Mouse (Mus musculus) A20 (cell line): ENCODE measurements at regions not wholly inside any gene's neighbourhood (a gene's known extent, or its start where the extent isn't known, plus 50 kb on each side); places are given as distances from the start of the nearest gene placed in this dataset.
A peak's percentile ranks its signal among the peaks of the same experiment; 100 is the strongest.

Source experiments
- DNase-seq: peaks from one replicate; pipeline ENCODE4 v3.0.0-alpha.2; 2011; ENCODE audit warnings: low read depth, low spot score

DNA sequence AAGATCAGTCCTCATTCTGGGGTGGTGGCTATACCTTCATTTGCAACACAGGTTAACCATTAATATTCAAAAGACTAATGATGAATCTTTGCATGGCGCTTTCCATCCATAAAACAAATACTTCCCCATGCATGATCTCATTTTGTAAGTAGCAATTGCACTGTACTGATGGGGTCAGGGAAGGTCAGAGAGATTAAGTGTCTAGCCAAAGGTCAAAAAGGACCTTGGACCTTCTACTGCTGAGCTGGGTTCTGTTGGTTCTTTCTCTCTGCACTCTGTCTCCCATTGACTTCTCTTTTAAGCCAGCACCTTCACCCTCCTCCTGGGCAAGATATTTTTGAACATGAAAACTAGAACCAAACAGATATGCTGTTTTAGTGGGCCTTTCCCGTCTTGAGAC is 161.9 kb upstream of the Bcl6 start:
- DNase-seq, result no peak

GRCm38 (mm10) chr16:24149441-24149840 is 160.8 kb upstream of the Bcl6 start:
- peak; percentile 45 for DNase-seq

- no peak for DNase-seq
Measured at GRCm38 (mm10) chr16:24143894-24144293, 155.2 kb upstream of the Bcl6 start.

GRCm38 (mm10) chr16:24142915-24143541 is 154.4 kb upstream of the Bcl6 start:
- DNase-seq, result no peak

DNA sequence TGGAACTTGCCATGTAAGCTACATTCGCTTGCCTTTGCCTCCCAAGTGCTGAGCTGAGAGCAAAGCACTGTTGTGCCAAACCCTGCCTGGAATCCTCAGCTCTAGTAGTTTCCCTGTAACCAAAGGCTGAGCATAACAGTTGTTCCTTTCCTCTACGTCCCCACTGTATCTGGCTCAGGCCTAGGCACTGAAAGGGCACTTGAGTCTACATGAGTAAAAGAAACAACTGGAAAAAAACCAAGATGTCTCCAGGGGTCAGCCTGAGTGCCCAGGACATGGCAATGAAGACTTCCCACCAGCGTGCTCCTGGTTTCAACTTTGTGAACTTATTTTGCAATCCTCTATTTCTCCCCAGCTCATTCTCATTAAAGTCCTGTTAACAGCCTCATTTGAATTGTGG is 150.5 kb upstream of the Bcl6 start:
- DNase-seq, result peak; percentile 51

- DNase-seq, result peak; percentile 57
Measured at GRCm38 (mm10) chr16:24137266-24138033, 148.8 kb upstream of the Bcl6 start.

DNA sequence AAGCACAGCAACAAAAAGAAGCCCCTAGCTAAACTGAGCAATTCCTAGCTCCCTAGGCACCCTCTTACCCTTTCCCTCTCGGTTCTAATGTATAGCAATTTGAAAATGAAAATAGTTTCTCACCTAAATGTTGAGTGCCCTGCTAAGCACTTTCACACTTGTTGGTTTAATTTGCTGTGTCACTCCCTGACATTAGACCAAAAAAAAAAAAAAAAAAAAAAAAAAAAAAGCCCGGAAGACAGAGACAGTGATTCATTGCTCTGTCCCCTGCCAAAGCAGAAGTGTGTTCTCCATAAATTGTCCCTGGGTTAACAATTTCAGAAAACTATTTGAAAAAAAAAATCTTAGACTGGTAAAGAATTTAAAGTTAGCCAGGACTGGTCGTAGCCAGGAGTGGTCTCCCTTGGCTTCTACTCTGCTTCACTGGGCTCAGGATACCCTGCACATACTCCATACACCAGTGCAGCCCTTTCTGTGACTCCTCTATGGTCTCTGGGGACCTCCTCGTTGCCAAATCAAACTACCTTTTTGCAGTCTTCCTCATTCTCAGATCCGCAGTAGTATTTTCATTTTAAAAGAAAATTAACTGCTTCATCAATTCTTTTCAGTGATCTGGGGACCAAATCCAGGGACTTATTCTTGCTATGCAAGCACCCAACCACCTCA is 148.0 kb upstream of the Bcl6 start:
- peak; percentile 89 for DNase-seq

GRCm38 (mm10) chr16:24135841-24136240 is 147.2 kb upstream of the Bcl6 start:
- peak; percentile 97 for DNase-seq

DNA sequence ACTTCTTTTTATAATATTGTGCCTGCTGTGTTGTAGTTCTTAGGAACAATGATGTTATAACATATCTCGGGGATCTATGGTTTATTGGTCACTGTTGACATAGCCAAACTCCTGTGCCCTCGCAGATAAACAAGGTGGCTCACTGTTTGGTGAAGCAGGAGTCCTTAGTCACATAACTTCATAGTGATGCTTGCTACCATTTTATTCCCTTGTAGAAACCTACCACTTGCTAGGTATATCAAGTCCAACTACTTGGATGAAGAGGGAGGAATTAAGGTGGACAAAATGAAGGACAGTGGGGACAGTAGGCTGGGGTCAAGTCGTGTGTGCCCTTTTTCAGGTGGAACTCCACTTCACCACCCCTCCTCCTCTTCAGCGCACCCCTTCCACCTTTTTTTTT is 146.7 kb upstream of the Bcl6 start:
- peak; percentile 88 for DNase-seq

- DNase-seq, result peak; percentile 92
Measured at GRCm38 (mm10) chr16:24134486-24135050, 145.9 kb upstream of the Bcl6 start.

- no peak for DNase-seq
Measured at GRCm38 (mm10) chr16:24130646-24131045, 142.0 kb upstream of the Bcl6 start.

DNA sequence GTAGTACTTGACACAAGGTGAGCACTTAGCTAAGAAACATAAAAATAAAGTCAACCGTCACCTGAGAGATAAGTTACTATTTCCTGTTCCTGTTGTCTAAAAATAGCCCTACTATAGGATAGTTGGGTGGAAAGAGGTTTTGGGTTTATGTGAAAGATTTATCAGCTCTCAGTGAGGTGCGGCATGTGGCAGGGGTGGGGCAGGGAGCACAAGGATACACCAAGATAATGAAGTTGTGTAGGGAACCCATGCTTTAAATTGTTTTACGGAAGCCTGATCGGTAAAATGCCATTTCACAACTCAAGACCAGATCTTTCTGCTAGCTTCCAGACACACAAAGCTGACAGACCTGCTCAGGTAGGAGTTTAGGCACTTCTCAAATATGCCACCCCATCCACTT is 141.0 kb upstream of the Bcl6 start:
- DNase-seq, result no peak

- DNase-seq, result no peak
Measured at GRCm38 (mm10) chr16:24128566-24128965, 139.9 kb upstream of the Bcl6 start.

GRCm38 (mm10) chr16:24124766-24125165 is 136.1 kb upstream of the Bcl6 start:
- DNase-seq, result no peak

DNA sequence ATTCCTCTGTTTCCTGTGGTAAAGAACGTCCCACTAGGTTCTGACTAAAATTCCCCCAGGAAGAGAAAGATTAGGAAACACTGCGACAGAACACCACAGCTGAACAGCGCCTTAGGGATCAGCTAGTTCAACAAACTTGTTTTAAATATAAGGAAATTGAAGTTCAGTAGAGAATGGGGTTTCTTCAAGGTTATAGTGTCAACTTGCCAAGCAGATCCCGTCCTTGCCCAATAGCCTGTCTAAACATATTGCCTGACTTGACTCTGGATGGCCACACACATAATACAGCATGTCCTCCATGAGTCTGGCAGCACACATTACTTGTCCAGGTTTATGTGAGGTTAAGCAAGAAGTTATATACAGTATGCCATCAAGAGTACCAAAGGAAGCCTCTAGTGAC is 135.4 kb upstream of the Bcl6 start:
- DNase-seq, result no peak

- no peak for DNase-seq
Measured at GRCm38 (mm10) chr16:24121633-24122032, 133.0 kb upstream of the Bcl6 start.

DNA sequence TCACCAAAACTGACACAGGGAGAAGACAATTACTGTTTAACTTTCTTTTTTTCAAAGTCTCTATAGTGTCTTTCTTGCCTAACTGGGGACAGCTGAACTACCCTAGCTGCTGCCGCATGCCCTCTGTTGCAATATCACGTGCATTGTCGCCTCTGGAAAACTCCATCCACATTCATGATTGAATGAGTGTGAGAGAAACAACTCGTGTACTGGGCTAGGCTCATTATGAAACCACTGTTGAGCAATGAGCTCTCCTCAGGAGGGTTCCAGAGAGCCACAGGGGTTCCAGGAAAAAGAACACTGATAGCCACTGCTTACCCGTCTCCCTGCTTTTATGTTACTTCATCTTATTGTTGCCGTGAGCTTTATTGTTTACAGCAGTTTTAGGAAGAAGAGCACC is 132.2 kb upstream of the Bcl6 start:
- DNase-seq, result no peak

DNA sequence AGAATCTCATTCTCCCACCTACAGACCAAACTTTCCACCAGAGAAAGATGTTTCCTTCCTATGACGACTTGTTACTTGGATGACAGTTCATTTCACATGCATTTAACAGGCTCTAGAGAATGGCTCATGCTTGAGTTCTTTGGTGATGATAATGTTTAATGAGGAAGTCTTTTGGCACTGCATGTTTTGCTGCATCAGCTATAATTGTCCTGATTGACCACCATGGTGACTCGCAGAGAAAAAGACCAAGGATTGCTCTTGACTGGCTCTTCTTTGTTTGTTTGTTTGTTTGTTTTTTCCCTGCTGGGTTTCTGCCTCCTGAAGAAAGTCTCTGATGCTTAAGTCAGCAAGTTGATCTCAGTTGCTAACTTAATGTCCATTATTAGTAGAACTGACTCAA is 129.8 kb upstream of the Bcl6 start:
- DNase-seq, result no peak

DNA sequence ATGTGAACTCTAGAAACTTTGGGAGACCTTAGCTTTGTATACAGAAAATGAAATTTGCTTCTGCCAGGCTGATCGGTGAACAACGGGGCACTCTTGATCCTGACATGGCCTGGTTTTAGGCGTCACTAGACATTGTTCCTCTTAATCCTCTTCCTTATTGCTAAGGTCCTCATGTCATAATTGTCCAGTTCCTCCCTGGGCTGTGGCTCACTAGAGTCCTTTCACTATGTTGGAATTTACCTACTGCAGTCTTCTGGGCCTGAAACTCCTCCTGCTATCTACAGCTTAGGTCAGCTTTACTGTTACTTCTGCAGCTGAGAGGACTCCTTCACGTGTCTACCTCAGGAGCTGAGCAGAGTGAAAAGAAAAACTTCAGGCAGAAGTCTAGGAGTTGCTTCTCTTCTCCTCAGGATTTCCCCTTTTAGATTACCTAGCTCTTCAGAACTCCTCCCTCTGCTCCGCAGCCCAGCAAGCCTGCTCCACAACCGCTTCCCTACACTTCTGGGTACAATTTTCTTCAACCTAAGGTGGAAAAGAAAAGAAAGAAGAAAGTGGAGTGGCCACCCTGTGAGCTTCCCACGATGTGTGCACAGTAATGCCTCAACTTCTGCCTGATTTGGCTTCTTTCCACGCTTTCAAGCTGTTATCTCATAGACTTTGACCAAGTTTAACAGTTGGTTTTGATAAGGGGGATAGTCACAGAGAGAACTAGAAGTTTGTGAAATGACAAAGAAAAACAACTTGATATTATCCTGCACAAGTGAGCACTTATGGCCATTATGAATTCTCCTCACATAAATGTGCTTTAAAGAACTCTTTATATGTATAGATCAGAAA is 114.4 kb upstream of the Bcl6 start:
- DNase-seq, result no peak

DNA sequence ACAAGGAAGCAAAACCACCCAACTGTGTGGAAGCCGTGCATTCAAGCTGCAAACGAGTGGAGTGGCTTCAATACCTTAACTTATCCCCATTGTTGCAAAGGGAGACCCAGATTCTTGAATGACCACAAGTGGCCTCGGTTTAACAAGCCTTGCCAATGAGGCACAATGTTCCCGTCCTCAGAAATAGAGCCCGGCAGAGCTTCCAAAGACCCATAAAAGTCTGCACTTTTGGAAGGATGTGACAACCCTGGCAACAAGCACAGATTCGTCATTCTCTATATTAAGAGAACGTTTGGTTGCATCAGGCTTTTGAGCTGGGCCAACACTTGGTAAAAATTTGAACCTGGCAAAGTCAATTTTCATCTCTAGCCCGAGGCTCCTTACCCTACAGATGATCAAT is 108.9 kb upstream of the Bcl6 start:
- DNase-seq, result no peak

DNA sequence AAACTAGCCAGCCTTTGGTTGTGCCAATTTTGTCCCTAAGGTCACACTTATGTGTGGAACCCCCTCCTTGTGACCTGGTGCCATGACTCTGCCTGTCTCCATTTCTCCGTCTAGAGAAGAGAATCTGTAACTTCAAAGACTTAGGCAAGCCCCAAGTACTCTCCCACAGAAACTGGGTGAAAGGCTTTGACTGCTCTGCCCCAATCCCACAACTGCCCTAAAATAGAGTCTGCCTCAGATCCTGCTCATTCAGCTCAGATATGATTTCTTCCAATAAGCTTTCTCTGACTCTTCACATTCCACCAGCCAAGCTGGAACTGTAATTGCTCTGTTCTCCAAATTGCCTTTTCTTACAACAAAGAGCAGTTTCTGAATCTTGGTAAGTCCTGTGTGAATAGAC is 107.4 kb upstream of the Bcl6 start:
- DNase-seq, result no peak

DNA sequence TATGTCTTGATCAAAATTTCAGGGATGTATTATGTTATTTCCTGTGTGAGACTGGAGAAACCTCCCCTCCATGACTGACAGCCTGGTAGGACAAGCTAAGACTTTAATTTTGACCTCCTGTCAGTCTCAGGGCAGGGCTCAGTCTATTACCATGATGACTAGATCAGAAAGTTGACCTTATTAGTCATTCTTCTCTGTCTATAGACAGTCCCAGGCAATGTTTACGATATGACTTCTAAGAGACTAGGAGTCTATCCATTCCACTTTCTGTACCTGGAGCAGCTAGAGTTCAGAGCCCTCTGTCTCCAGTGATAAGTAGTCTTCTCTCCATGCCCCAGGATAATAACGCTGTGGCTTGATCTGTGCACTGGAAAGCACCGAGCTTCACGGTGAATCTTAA is 107.0 kb upstream of the Bcl6 start:
- no peak for DNase-seq
